Mouse (Mus musculus): ENCODE data around the gene Upp2.

Gene Upp2

DNA sequence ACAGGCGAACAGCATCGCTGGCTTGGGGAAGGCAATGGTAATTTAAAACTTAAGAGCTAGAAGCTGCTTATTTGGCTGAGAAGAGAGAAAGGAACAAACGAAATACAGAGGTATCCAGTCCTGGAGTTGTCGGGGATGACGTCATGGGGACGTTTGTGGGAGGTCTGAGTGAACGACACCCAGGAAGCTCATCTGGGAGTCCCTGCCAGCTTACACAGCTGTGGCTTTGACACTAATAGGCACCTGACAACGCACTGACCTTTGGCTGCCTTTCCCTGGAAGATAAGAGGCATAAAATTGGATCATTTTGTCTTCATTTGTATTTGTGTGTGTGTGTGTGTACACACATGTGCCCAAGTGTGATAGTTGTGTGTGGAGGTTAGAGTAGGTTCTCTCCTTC, 130.4 kb downstream of the Upp2 start:
- DNase-seq, result no peak

DNA sequence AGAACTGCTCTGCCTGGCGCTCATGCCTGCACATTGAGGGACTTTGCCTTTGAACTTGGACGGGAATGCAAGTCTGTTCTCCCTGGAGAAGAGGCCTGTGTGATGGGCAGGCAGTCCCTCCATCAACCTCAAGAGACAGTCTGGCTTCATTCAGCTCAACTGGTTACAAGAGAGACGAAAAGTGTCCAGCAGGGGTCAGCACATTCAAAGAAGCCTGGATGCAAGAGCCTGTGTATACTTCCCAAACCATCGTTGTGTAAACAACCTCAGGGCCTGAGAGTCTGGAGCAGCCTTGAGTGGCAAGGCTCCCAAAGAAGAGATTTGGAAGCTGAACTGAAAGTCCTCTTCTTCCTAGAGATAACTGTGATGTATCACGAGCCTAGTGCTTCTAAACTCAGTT, 132.8 kb downstream of the Upp2 start:
- peak; percentile 68 to 85 for DNase-seq

DNA sequence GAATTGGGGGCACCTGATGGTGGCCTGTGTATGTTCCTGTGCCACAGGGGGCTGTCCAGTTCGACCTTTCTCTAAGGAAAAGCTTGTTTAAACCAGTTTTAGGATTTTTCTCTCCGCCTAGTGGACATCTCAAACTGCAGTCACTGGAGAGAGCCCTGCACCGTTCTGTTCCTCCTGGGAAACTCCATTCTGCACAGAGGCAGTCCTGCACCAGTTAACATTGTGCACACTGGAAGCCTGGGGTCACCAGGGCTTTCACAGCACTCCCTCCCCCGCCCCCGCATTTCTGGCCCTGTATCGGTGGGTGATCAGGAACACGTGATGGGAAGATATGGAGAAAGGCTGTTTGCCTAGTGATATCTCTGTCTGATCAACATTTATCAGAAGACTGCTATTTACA, 133.3 kb downstream of the Upp2 start:
- DNase-seq, result no peak

DNA sequence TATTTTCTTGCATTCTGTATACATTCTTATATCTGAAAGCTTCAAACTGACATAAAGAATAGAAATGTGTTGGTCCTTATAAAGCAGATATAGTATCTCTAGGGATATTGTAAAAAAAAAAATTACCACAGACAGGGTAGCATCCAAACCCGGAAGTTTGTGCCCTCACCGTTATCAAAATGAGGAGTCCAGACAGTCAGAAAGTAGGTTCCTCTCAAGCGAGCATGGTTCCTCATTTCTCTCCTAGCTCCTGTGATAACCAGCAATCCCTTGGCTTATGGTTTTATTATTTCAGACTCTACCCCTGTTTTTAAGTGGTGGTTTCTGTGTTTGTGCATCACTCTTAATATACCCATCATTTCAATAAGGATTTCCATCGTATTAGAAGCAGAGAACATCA, 134.5 kb downstream of the Upp2 start:
- DNase-seq, result no peak

DNA sequence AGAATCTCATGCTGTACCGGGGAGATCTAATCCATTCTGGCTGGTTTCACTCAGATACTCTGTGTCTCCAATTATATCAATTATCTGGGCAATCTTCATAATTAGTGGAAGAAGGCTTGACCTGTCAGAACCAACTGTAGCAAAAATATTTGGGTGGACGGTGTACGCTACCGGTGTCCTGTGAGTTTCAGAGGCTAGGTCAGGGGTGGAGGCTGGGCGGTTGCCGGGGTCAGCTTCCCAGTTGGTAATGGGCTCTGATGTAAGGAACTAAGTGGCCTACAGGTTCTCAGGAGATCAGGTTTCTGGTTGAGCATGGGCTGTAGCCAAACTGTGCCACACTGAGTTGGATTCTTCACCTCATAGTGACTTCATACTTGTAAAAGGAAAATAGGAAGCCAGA, 136.1 kb downstream of the Upp2 start:
- DNase-seq, result no peak

DNA sequence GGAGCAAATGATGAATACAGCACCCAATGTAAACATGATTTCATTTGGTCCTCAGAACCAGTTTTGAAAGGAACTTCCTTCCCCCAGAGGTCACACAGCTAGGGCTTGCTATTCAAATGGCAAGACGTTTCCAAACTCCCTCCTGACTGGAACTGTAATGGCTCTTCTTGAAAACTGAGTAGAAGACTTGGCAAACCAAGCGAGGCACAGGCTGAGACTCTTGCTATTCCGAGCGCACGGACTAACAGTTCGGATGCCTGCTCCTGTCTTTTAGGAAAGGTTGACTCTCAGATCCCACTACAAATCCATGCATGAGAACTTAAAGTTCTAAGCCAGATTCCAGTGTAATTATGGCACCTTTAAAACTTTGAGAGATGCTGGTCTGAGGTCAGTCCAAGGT, 136.5 kb downstream of the Upp2 start:
- DNase-seq, result no peak

DNA sequence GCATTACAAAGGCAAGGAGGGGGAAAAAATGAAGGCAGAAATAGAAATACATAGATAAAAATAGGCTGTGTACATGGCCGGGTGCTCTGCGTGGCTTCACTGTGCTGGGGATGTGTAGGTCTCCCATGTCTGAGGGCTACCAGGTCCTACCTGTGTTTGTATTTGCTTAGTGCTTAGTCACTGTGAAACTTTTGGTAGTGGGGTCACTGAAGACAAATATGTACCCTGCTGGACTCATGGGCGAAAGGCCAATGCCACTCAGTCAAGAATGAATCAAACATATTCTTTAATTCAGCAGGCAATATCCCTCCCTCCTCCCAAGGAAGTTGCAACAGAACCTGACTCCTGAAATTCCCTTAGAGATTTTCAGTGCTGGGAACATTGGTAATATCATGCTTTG, 137.5 kb downstream of the Upp2 start:
- no peak for DNase-seq

DNA sequence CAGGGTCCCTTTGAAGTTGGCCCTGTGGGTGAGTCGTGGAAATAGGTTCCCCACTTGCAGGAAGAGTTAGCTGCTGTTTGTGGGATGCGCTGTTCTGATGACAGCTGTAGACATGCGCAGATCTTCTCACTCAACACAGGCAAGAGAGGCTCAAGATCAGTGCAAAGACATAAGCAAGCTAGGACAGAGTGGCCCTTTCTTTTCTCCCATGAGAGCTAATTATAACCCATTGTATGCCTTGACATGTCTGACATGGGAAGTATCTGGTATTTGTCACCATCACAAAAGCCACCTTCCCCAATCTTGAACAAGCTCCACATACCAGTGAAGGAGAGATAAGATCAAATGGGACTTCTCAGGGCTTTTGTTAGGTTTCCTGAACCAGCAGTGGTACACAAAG, 140.6 kb downstream of the Upp2 start:
- DNase-seq, result no peak

DNA sequence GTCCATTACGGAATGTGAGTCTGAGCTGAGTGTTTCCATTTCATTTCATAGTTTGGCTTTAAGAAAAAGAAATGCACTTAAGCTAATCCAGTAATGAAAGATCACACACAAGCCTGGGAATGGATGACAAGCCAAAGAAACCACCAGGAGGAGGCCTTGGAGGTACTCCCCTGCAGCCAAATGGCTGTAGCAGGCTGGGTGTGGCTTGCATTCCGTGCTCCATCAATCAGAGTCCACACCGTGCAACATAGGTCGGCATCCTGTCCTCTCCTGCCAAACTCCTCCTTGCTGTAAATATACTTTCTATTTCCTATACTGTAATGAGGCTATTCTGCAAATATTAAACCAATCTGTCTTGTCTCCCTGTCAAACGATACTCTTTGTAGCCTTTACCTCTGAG, 143.1 kb downstream of the Upp2 start:
- no peak for DNase-seq

DNA sequence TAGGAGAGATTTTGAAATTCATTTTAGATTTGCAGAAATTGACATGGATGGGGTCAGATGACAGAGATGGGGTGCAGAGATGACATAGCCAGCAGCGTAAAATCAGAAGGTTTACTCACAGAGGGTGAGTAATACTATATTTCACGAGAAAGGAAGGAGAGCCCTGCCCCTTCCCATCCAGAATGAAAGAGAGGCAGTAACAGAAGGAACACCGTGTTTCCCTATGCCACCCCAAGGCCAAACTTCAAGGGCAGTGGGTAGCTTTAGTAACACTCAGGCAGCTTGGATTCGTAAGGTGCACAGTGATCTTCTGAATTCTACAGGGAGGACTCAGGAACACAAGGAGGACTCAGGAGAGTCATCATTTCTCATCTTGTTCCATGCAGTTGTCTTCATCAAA, 144.0 kb downstream of the Upp2 start:
- DNase-seq, result no peak

DNA sequence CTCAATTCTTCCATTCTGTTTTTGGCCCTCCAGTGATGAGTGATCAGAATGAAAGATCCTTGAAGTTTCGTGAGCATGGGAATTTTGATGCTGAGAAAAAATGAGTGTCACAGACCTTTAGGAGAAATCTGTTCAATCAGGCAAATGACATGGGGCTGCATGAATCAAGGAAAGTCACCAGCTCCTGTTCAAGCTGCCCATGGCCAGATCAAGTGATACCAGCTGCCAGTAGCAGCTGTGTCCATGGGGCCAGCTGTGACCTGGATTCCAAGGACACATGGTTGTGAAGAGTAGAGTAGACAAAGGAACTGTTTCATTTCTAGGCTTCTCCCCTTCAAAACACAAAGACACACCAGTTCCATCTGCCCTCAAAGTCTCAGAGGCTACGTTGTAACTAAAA, 144.4 kb downstream of the Upp2 start:
- no peak for DNase-seq

DNA sequence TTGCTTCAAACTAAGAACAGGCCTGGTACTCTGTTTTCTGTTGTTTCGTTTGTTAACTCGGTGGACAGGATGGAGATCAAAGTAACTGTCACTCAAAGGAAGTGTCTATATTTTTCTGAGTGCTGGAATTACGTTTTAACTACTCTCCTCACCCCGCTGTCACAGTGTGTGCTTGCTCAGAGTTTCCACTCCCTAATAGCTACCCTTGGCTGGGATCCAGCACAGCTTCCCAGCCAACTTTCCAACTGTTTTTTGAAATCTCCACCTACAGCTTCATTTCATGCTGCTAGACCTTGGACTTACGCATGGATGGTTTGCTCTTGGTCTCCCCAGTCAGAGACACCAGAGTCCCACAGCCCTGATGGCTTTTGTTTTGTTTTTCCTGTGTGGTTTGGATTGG, 144.8 kb downstream of the Upp2 start:
- DNase-seq, result peak; percentile 17 to 51

DNA sequence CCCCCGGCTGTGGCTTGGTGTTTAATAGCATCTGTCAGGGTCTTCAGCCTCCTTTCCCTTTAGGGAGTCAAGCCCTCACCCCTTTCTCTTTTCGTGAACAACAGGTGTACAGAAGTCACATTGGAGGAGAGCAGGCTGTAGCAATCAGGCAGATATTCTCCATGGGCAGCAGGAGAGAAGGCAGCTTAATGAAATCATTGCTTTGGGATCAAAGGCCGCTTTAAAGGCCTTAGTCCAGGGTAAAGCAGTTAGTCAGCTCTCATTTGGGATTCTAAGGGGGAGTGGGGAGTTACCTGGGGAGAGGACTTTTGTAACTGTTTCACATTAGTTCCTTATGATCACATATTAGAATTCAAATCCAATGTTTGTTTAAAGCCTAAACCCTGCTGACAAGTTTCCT, 150.8 kb downstream of the Upp2 start:
- DNase-seq, result no peak

DNA sequence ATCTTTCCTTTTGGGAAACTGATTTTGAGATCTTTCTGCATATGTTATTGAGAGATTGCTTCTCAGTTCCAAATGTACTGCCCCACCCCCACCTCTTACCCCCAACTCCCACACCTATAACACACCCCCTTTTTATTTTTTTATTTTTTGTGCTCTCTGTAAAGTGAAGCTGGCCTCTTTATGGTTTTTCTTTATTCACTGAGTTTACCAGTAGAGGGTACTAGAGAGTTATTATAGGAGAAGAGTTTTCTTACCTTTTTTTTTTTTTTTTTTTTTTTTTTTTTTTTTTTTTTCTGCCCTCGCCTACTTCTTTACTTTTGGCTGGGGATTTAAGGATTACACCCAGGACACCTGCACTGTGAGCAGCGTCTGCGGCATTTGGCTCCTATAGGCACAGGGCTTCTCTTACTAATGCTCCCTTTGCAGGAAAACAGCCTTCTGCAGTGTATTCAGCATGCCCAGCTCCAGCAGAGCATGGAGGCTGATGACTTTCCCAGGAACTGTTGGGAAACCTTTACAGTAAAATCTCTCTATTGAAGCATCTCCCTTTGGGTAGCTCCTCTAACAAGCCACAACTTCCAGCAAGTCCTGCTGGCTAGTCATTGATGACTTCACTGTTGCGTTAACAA, 170.2 kb downstream of the Upp2 start:
- DNase-seq, result peak in 1 of 2 experiments; percentile 20

DNA sequence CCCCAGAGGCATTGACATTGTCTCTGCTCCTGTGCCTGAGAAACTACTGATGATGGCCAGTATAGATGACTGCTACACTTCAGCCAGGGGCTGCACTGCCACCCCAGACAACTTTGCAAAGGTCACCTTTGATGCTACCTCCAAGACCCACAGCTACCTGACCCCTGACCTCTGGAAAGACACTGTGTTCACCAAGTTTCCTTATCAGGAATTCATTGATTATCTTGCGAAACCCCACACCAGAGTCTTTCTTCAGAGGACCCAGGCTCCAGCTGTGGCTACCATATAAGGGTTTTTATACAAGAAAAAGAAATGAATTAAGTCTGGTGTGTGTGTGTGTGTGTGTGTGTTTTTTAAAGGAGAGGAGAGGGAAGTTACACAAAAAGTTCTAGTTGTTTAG, 174.1 kb downstream of the Upp2 start:
- no peak for DNase-seq

DNA sequence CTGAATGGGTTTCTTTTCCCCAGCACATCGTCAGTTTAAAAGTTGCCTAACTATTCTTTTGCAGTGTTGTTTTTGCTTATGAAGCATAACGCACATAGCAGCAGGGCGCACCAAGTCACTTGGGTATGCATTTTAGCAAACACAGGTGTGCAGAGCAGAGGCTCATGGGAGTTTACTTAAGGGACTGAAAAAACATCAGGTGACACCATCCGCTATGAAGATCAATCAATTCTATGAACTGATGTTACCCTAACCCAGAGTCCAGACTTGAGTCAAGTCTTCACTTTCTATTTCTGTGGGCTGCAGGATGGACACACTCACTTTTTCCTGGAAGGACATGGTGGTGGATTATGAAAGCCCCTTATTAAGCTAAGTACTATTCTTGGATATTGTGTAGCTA, 174.9 kb downstream of the Upp2 start:
- DNase-seq, result no peak

DNA sequence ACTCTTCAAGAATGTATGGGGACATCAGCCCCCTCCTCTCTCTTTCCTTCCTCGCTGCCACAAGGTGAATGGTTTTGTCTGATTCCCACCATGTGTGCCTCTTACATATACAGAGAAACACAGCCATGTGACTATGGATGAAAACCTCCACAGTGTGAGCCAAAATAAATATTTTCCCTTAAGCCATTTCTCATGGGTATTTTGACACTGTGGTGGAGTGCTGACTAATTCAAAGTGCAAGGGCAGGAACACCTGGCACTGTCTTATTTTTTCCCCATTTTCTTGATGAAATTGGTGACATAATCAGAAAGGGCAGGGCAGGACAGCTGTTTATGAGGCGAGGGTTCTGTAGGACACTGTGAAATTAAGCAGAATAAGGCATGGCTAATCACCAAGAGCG, 176.3 kb downstream of the Upp2 start:
- DNase-seq, result no peak

DNA sequence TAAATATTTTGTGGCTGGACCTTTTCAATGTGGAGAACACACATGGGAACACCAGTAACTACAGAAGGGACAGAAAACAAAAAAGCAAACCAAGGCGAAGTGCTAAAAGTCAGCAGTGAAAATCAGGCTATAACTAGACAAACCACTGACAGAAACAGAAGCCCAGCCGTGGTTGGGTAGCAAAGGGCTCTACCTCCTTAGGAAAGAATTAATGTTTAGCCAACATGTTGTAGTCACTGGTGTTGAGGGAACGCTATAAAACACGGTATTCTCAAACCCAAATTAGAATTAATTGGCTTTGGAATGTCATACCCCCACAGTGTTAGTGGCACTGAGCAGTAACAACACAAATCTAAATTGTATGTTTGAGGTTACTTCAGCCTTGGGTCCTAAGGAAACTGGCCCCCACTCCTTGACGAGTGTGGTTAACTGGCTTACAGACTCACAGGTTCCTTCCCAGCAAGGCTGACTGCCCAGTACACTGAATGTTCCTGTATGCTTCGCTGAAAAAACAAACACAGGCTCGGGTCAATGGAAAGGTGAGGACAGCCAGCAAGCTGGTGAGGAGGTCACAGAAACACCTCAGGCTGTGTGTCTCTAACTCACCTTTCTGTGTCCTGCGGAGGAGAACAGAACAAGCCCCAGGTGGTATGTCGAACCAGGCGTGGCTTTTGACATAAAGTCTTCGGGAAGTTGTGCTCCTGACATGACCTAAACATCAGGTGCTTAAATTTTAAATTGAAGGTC, 180.6 kb downstream of the Upp2 start:
- DNase-seq, result no peak

DNA sequence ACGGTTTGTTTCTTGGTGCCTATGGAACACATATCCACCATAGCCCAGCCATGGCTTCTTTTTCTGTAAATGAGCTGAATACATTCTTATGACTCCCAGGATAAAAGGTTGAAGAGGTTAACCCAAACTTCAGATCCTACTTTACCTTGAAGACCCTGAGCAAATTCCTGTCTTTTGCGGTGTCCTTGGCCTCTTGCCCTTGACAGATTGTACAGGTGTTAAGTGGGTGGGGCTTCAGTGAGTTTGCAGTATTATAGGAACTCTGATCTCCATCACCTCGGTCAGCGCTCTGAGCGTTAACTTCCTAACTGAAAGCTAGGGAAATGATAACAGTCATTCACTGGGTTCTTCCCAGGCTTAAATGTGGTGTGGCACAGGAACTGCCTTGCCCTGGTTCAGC, 181.2 kb downstream of the Upp2 start:
- DNase-seq, result no peak

DNA sequence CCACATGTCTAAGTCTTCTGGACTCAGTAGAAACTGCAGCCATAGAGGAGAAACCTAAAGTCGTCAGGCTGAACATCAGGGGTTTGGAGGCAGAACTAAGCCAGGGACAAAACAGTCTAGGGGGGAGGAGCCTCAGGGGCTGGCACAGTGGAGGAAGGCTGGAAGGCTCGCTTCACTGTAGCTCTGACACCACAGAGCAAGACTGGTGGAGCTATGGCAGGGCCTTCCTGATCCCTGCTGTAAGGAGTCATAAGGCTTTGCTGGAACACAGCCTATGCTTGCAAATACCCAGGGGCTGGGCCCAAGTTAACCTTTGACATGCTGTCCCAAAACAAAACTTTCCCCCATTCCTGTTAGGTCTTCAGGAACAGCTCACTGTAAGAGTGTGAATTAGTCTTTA, 185.8 kb downstream of the Upp2 start:
- no peak for DNase-seq

DNA sequence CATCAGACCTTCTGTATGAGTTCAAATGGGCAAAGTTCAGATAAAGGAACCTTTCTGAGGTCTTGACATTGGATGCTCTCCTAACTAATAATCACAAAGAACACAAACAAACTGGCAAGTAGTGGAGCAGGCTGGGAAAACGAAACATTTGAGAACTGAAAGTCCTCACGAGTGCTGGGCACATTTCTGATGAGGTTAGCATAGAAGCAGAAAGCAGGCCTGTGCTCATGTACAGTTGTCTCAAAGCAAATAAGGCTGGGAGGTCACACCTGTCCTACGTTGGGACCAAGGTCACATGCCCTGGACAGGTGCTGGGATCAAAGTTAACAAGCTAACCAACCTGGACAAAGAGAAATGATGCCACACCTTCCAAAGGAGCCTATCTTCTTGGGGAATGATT, 187.6 kb downstream of the Upp2 start:
- no peak for DNase-seq

DNA sequence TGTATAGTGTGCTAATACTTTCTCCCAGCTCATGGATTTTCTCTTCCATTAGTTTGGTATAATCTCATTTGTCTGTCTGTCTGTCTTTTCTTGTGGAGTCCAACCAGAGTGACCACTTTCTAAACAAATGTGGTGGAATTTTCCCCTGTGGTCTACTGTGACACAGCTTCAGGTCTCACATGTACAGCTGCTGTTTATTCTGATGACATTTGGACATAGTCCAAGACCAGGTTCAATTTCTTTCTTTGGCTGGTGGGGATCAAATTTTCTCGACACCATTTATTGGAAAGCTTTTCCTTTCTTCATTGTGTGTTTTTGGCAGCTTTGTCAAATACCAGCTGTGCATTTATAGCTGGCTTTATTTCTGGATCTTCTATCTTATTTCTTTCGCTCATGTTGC, 191.0 kb downstream of the Upp2 start:
- no peak for DNase-seq

DNA sequence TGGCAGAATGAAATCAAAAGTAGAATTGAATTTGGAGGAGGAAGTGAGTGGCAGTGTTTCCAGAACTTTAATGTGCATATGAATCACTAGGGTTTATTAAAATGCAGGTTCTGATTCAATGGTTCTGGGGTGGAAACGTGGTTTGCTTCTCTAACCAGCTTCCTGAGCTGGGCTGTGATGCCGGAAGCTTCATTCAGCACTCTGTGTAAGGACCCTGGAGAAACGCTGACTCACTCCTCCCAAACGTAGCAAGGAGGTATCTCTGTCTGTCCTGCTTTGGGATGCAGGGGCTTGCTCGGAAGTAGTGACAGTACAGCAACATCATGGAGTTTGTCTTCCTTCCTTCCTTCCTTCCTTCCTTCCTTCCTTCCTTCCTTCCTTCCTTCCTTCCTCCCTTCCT, 192.6 kb downstream of the Upp2 start:
- no peak for DNase-seq

DNA sequence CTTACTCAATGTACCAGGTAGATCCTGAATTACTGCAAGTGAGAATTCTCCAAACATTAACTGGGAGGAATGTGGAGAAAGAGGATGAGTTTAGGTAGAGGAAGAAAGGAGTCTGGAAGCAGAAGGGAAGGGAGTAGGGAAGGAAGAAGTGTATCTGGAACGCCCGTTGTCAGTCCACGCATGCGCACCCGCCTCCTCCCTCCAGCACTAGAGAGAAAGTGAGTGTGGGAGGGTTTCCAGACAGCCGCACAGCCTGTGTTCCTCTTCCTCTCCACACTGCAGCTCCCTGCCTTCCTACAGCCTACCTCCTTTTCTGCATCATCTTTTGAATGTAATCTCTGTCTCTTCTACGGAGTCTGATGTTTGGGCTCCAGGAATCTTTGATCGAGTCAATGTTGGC, 198.0 kb downstream of the Upp2 start:
- no peak for DNase-seq

DNA sequence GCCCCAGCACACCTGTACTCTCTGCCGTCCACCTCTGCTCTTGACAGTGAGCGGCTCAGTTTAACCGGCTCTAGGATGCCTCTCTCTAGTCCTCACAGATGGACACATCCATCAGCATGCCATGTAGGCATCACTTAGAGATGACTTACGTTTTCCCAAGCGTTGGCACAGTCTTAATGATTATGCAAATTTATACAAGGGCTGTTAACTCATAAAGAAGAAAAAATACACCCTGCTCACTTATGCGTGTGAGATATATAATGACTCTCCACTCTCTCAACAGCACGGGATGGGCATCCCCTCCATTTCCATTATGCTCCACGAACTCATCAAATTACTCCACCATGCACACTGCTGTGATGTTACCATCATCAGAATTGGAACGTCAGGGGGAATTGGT, 206.7 kb downstream of the Upp2 start:
- no peak for DNase-seq
